Mouse (Mus musculus) spleen, adult 2 months (tissue): ENCODE data around the gene Gfap. TPM values are rescaled to one million over a fixed set of nuclear protein-coding genes. Genes with fewer than 3 reads are reported as not detected.
A peak's percentile ranks its signal among the peaks of the same experiment; 100 is the strongest.

Experiments
- DNase-seq, 2 experiments: peaks; one replicate each; pipeline versions ENCODE4 v3.0.0 to v3.0.0-alpha.2; 2012 to 2021; ENCODE audit warnings: low spot score in 2 of 2, low read depth in 1 of 2
- H3K27ac ChIP-seq: fragments of 200-500 bp; 2 replicates; pipeline ENCODE4 v1.5.1; 2012; ENCODE audit warnings: low read length, inconsistent platforms; ENCODE audit not compliant: insufficient read depth
- H3K27me3 ChIP-seq: fragments of 200-500 bp; 2 replicates; pipeline ENCODE4 v1.6.1; 2012; ENCODE audit warnings: mild to moderate bottlenecking, moderate library complexity, low read length, inconsistent platforms; ENCODE audit not compliant: control insufficient read depth, insufficient read depth
- H3K36me3 ChIP-seq: fragments of 200-500 bp; 2 replicates; pipeline ENCODE4 v1.6.1; 2012; ENCODE audit warnings: mild to moderate bottlenecking, low read length, inconsistent platforms; ENCODE audit not compliant: control insufficient read depth, insufficient read depth
- H3K4me1 ChIP-seq: fragments of 200-500 bp; 2 replicates; pipeline ENCODE4 v1.6.1; 2011; ENCODE audit warnings: inconsistent platforms; ENCODE audit not compliant: control insufficient read depth, insufficient read depth, insufficient read length
- H3K4me3 ChIP-seq: fragments of 200-500 bp; 2 replicates; pipeline ENCODE4 v1.5.1; 2011; ENCODE audit warnings: mild to moderate bottlenecking, inconsistent platforms; ENCODE audit not compliant: insufficient read depth, insufficient read length; ENCODE audit errors: extremely low read depth
- CTCF ChIP-seq: fragments of 200-500 bp; IDR thresholded peaks from 2 replicates; pipeline ENCODE4 v1.5.1; 2011; ENCODE audit warnings: mild to moderate bottlenecking, inconsistent platforms; ENCODE audit not compliant: insufficient read depth, insufficient read length, insufficient replicate concordance; ENCODE audit errors: extremely low read depth
- POLR2A ChIP-seq: fragments of 200-500 bp; IDR thresholded peaks from 2 replicates; pipeline ENCODE4 v1.6.1; 2011; ENCODE audit warnings: low read depth, low read length, inconsistent platforms
- WGBS: fragments of 180-500 bp; shearing (Covaris S2); methylation state at CpG from one replicate; pipeline ENCODE4 v1.1.7; 2018; 5-methylcytosine and 5-hydroxymethylcytosine counted together
- polyA plus RNA-seq: library from polyadenylated mRNA; depleted of rRNA; stranded (reverse); fragments of >200 nt; gene quantifications from 2 replicates; pipeline ENCODE4 v1.2.3, GENCODE M21; 2012

Gfap gene
- polyA plus RNA-seq, 1 experiment, result 1.8 TPM

- Histone ChIP-seq H3K4me1 (no peaks in the 10 kb centered on the region), H3K36me3 (peaks cover 39% of the 10 kb centered on the region), H3K4me3 (no peak overlapping the region), H3K27me3 (no peaks in the 10 kb centered on the region), H3K27ac (no peak overlapping the region)
- TF ChIP-seq POLR2A (no peak), CTCF (no peak)
- 24% methylated on average over 4 of the region's 4 CpGs for WGBS
- DNase-seq, result peak in 1 of 2 experiments; percentile 33
Observed at GRCm38 (mm10) chr11:102864272-102864671, 36.4 kb downstream of the Gfap start.

DNA sequence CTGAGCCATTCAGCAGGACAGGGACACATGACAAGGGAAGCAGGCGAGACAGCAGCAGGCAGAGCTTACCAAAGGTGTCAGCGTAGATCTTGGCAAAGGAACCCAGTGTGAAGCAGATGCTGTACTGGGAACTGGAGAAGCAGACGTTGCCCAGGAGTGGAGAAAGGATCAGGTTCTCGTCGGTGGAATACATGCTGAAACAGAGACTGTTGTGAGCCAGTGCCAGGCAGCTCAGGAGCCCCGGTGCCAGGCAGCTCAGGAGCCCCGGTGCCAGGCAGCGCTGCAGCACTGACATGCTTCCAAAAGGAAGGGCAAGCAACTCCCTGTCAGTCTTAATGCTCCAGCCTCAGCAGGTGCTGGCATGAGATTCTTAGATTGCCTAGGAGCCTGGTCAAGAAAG lies 40.8 kb downstream of the Gfap start:
- Histone ChIP-seq H3K36me3 (peaks cover 27% of the 10 kb centered on the region), H3K4me3 (no peak overlapping the region), H3K27me3 (no peaks in the 10 kb centered on the region), H3K4me1 (no peaks in the 10 kb centered on the region), H3K27ac (no peak overlapping the region)
- TF ChIP-seq POLR2A, result no peak
- no peak for TF ChIP-seq CTCF
- no peak for DNase-seq
- WGBS, result 94% methylated on average over 8 of the region's 8 CpGs

GRCm38 (mm10) chr11:102858951-102859350 lies 41.8 kb downstream of the Gfap start:
- peaks cover 34% of the 10 kb centered on the region for H3K36me3 ChIP-seq

DNA sequence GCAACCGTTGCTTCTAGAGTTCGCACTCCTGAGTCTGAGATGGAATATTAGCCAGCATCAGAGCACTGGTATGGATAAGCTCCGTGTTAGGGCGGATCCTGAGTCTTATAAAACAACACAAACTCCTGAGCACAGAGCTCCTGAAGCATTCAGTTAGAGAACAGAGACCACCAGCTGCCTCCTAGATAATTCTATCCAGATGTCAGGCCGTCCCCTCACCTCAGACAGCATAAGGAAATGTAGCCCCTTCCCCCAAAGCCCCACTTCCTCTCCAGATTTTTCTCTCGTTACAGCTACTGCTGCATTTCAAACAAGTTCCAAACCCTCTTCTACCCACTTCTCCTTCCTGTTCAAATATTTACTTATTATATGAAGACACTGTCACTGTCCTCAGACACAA lies 44.8 kb downstream of the Gfap start:
- Histone ChIP-seq H3K4me1 (no peaks in the 10 kb centered on the region), H3K4me3 (no peak overlapping the region), H3K36me3 (peaks cover 33% of the 10 kb centered on the region), H3K27ac (no peak overlapping the region), H3K27me3 (no peaks in the 10 kb centered on the region)
- WGBS, result 83% methylated on average over 6 of the region's 6 CpGs
- TF ChIP-seq CTCF (no peak), POLR2A (no peak)
- no peak for DNase-seq

More at GRCm38 (mm10) chr11:102858951-102859350, 41.8 kb downstream of the Gfap start:
- H3K4me3 ChIP-seq, result no peak overlapping the region
- H3K4me1 ChIP-seq, result no peaks in the 10 kb centered on the region
- H3K27ac ChIP-seq, result no peak overlapping the region
- DNase-seq, result no peak
- TF ChIP-seq POLR2A (no peak), CTCF (no peak)
- no peaks in the 10 kb centered on the region for H3K27me3 ChIP-seq
- 95% methylated on average over 11 of the region's 11 CpGs for WGBS

DNA sequence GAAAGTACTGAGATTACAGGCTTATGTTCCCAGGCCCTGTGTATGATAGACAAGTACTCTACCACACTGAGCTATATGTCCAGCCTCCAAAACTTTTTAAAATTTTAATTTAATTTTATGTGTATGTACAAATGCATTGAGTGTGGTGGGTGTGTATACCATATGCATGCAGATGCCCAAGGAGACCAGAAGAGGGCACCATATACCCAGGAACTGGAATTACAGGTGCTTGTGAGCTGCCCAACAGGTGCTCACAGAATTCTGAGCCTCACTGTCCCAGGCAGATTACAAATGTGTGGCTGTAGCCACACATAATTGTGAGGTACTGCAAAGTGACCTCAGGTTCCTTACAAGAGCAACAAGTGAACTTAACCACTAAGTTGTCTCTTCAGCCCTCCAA lies 47.0 kb downstream of the Gfap start:
- Histone ChIP-seq H3K4me1 (no peaks in the 10 kb centered on the region), H3K27me3 (no peaks in the 10 kb centered on the region), H3K36me3 (peaks cover 35% of the 10 kb centered on the region), H3K27ac (no peak overlapping the region), H3K4me3 (no peak overlapping the region)
- DNase-seq, result no peak
- TF ChIP-seq CTCF (no peak), POLR2A (no peak)

DNA sequence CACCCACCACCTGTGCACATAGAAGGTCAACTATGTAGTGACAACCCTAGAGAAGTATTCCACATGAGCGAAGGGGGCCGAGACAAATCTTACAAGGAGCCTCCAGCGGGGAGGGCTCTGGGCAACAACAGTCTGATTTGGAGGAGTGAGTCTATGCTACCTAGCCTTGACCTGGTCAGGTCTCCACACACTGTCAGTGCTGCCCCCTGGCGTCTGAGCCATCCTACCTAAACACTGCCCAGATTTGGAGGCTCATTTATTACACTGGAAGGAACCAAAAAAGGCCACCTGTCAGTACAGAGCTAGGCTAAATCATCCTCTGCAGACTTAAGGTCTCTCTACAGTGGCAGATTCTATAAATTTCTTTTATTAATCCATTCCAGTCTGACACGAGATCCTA lies 48.8 kb downstream of the Gfap start:
- H3K4me3 ChIP-seq, result no peak overlapping the region
- no peaks in the 10 kb centered on the region for H3K4me1 ChIP-seq
- no peak overlapping the region for H3K27ac ChIP-seq
- peaks cover 49% of the 10 kb centered on the region for H3K36me3 ChIP-seq
- WGBS, result 77% methylated on average over 5 of the region's 5 CpGs
- TF ChIP-seq POLR2A (no peak), CTCF (peak; percentile 49; the same call in 1 of the 2 replicates)
- H3K27me3 ChIP-seq, result no peaks in the 10 kb centered on the region
- DNase-seq, result peak in 1 of 2 experiments; percentile 29

GRCm38 (mm10) chr11:102845926-102846325 lies 54.8 kb downstream of the Gfap start:
- WGBS, result 97% methylated on average over 10 of the region's 10 CpGs
- TF ChIP-seq POLR2A (no peak), CTCF (no peak)
- H3K4me3 ChIP-seq, result no peak overlapping the region
- H3K27me3 ChIP-seq, result no peaks in the 10 kb centered on the region
- H3K27ac ChIP-seq, result no peak overlapping the region
- DNase-seq, result no peak
- peaks cover 67% of the 10 kb centered on the region for H3K36me3 ChIP-seq
- H3K4me1 ChIP-seq, result no peaks in the 10 kb centered on the region
